Mouse (Mus musculus) embryonic facial prominence, embryonic 13.5 days (tissue): ENCODE results near the gene Scgb1b20. TPM values are rescaled to one million over a fixed set of nuclear protein-coding genes. Genes with fewer than 3 reads are reported as not detected.
"Not testable (repeated sequence)": the region's sequence is repeated elsewhere in the genome, so short reads cannot be mapped to it uniquely, and the experiment has no call there.

Source experiments
- ATAC-seq: fragments of 200-750 bp; cut with Nextera tagmentation; 2 replicates; pipeline ENCODE4 v1.8.0; 2017; ENCODE audit warnings: low read depth; ENCODE audit not compliant: insufficient number of reproducible peaks, insufficient read depth, low FRiP score, low TSS enrichment
- H3K27ac ChIP-seq: fragments of 300-500 bp; sonication (generic); 2 replicates; pipeline ENCODE4 v1.5.1; 2015; ENCODE audit warnings: moderate library complexity, mild to moderate bottlenecking, inconsistent platforms
- H3K27me3 ChIP-seq: fragments of 300-500 bp; sonication (generic); 2 replicates; pipeline ENCODE4 v1.6.1; 2015; ENCODE audit warnings: mild to moderate bottlenecking, inconsistent platforms
- H3K36me3 ChIP-seq: fragments of 300-500 bp; sonication (generic); 2 replicates; pipeline ENCODE4 v1.6.1; 2015; ENCODE audit warnings: mild to moderate bottlenecking, inconsistent platforms
- H3K4me1 ChIP-seq: fragments of 300-500 bp; sonication (generic); 2 replicates; pipeline ENCODE4 v1.6.1; 2015; ENCODE audit warnings: inconsistent platforms
- H3K4me2 ChIP-seq: fragments of 300-500 bp; sonication (generic); 2 replicates; pipeline ENCODE4 v1.6.1; 2015; ENCODE audit warnings: moderate library complexity, mild to moderate bottlenecking, inconsistent platforms
- H3K4me3 ChIP-seq: fragments of 300-500 bp; sonication (generic); 2 replicates; pipeline ENCODE4 v1.5.1; 2015; ENCODE audit warnings: mild to moderate bottlenecking, inconsistent platforms
- H3K9ac ChIP-seq: fragments of 300-500 bp; sonication (generic); 2 replicates; pipeline ENCODE4 v1.6.1; 2015; ENCODE audit warnings: mild to moderate bottlenecking, inconsistent platforms
- H3K9me3 ChIP-seq: fragments of 300-500 bp; sonication (generic); 2 replicates; pipeline ENCODE4 v1.6.1; 2016; ENCODE audit warnings: inconsistent platforms
- WGBS: fragments of 180-500 bp; shearing (Covaris S2); methylation state at CpG from one replicate; pipeline ENCODE4 v1.1.7; 2015; ENCODE audit warnings: mixed read lengths; 5-methylcytosine and 5-hydroxymethylcytosine counted together
- polyA plus RNA-seq: library from polyadenylated mRNA; unstranded; fragments of >200 nt; fragmentation: Nextera tagmentation; extraction: Ambion mirVana; gene quantifications from 2 replicates; pipeline ENCODE4 v1.2.1, GENCODE M21; 2015

Gene Scgb1b20
- polyA plus RNA-seq = not detected in 2 replicates

GRCm38 (mm10) chr7:33372934-33373333, at the start of gene Scgb1b20:
Gene Scgb1b20 (plus strand): TSS chr7:33373234.
- H3K4me2 ChIP-seq, H3K27me3 ChIP-seq, H3K9me3 ChIP-seq, ATAC-seq, H3K27ac ChIP-seq, H3K36me3 ChIP-seq, H3K9ac ChIP-seq, H3K4me3 ChIP-seq, H3K4me1 ChIP-seq: not testable (repeated sequence)
- WGBS = 88% methylated on average over 4 of the region's 4 CpGs

DNA sequence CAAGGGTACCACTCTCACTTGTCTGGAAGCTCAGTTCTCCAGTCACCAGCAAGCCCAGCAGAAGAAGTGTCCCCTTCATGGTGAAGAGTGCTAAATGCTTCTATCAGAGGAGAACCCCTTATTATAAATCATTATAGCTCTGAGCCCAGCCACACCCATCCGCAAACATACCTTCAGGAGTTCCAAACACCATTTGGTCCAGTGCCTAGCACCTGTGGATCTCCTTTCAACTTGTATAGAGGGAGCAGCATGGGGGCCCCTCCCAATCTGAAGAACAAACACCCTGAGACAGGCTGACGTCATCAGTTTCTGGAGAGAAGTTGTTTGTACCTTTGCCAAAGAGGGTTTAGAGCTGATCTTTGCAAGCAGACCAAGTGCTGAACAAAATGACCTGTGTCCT, 6.8 kb upstream of the Scgb1b20 start, which contains the start of gene Scgb2b20:
Gene Scgb2b20, minus strand, starts transcription at position 101 of the 400 bp plus-strand sequence.
- ATAC-seq, H3K36me3 ChIP-seq, H3K9me3 ChIP-seq, H3K4me2 ChIP-seq, H3K4me1 ChIP-seq, H3K27me3 ChIP-seq, H3K4me3 ChIP-seq, H3K27ac ChIP-seq, H3K9ac ChIP-seq: not testable (repeated sequence)
- 84% methylated on average over 2 of the region's 2 CpGs for WGBS

GRCm38 (mm10) chr7:33399749-33400148, 26.7 kb downstream of the Scgb1b20 start:
- H3K36me3 ChIP-seq, H3K27ac ChIP-seq, H3K4me1 ChIP-seq, H3K4me3 ChIP-seq, H3K4me2 ChIP-seq, ATAC-seq, H3K9ac ChIP-seq, H3K27me3 ChIP-seq: not testable (repeated sequence)
- H3K9me3 ChIP-seq = peaks cover 19% of the 10 kb centered on the region

DNA sequence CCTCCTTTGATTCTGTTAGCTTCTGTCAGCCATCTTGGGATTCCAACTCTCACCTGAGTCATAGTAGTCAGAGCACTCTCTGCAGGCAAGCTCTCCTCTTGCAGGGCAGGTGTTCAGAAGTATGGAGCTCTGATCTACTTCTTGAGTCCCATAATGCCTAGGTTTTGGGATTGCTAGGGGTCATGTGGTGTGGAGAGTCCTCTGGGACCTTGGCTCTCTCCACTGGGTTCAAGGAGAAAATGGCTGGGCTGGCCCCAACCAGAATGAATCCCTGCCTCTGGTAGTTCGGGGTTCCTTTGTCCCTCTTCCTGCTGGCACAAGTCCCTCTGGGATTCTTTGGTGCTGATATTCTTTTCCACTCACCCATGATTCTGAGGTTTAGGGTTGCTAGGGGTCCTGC, 28.6 kb downstream of the Scgb1b20 start:
- Histone ChIP-seq H3K27ac (no peak overlapping the region), H3K4me1 (no peaks in the 10 kb centered on the region), H3K4me3 (no peak overlapping the region), H3K9ac (no peak overlapping the region), H3K4me2 (no peak overlapping the region), H3K27me3 (no peaks in the 10 kb centered on the region), H3K9me3 (peaks cover 19% of the 10 kb centered on the region), H3K36me3 (no peaks in the 10 kb centered on the region)
- ATAC-seq = no peak
- WGBS = 83% methylated on average over 1 of the region's 1 CpGs

- not testable (repeated sequence) for ATAC-seq, H3K4me2 ChIP-seq, H3K4me3 ChIP-seq, H3K4me1 ChIP-seq, H3K27ac ChIP-seq, H3K27me3 ChIP-seq, H3K36me3 ChIP-seq, H3K9me3 ChIP-seq, H3K9ac ChIP-seq
- 52% methylated on average over 1 of the region's 1 CpGs for WGBS
Observed at GRCm38 (mm10) chr7:33409681-33410080, 36.6 kb downstream of the Scgb1b20 start.

Other genes with a start within 250 kb of the Scgb1b20 start
- gene Scgb2b18, start 199.4 kb upstream of the Scgb1b20 start, polyA plus RNA-seq = not detected in 2 replicates
- gene Scgb1b18, start 187.7 kb upstream of the Scgb1b20 start, polyA plus RNA-seq = not detected in 2 replicates
- gene Scgb2b19, start 92.9 kb upstream of the Scgb1b20 start, polyA plus RNA-seq = not detected in 2 replicates
- gene Scgb1b19, start 85.9 kb upstream of the Scgb1b20 start, polyA plus RNA-seq = not detected in 2 replicates
- not detected in 2 replicates for gene Scgb2b20, start 6.9 kb upstream of the Scgb1b20 start, polyA plus RNA-seq
- gene Scgb2b21, start 147.2 kb downstream of the Scgb1b20 start, polyA plus RNA-seq = not detected in 2 replicates